Mouse (Mus musculus) heart, embryonic 16.5 days (tissue): ENCODE data around the gene AI467606. TPM values are rescaled to one million over a fixed set of nuclear protein-coding genes. Genes with fewer than 3 reads are reported as not detected.

Source experiments
- ATAC-seq: fragments of 200-750 bp; cut with Nextera tagmentation; replicated peaks from 2 replicates; pipeline ENCODE4 v1.8.0; 2017; ENCODE audit warnings: moderate number of reproducible peaks; ENCODE audit not compliant: insufficient read depth, low FRiP score; ENCODE audit errors: extremely low read depth
- H3K27ac ChIP-seq: fragments of 300-500 bp; sonication (generic); 2 replicates; pipeline ENCODE4 v1.5.1; 2014; ENCODE audit warnings: mild to moderate bottlenecking, low read length, control low read depth, moderate library complexity
- H3K27me3 ChIP-seq: fragments of 300-500 bp; sonication (generic); 2 replicates; pipeline ENCODE4 v1.6.1; 2014; ENCODE audit warnings: low read length, mixed read lengths; ENCODE audit not compliant: control insufficient read depth, insufficient read depth
- H3K36me3 ChIP-seq: fragments of 300-500 bp; sonication (generic); 2 replicates; pipeline ENCODE4 v1.6.1; 2014; ENCODE audit not compliant: control insufficient read depth, insufficient read depth
- H3K4me1 ChIP-seq: fragments of 300-500 bp; sonication (generic); 2 replicates; pipeline ENCODE4 v1.6.1; 2014; ENCODE audit warnings: low read length, mixed read lengths; ENCODE audit not compliant: control insufficient read depth, insufficient read depth
- H3K4me2 ChIP-seq: fragments of 300-500 bp; sonication (generic); 2 replicates; pipeline ENCODE4 v1.6.1; 2014; ENCODE audit warnings: low read depth, mild to moderate bottlenecking, control low read depth, low read length
- H3K4me3 ChIP-seq: fragments of 300-500 bp; sonication (generic); 2 replicates; pipeline ENCODE4 v1.5.1; 2014; ENCODE audit warnings: mild to moderate bottlenecking, control low read depth, low read length
- H3K9ac ChIP-seq: fragments of 300-500 bp; sonication (generic); 2 replicates; pipeline ENCODE4 v1.6.1; 2014; ENCODE audit warnings: low read length, control low read depth
- H3K9me3 ChIP-seq: fragments of 300-500 bp; sonication (generic); replicated peaks from 2 replicates; pipeline ENCODE4 v1.6.1; 2016; ENCODE audit warnings: low read length; ENCODE audit not compliant: control insufficient read depth
- WGBS: fragments of 180-500 bp; shearing (Covaris S2); extraction: QIAGEN DNeasy Blood & Tissue Kit; methylation state at CpG from one replicate; pipeline ENCODE4 v1.1.7; 2014; 5-methylcytosine and 5-hydroxymethylcytosine counted together
- polyA plus RNA-seq: library from polyadenylated mRNA; unstranded; fragments of >200 nt; fragmentation: Nextera tagmentation; extraction: Ambion mirVana; gene quantifications from 2 replicates; pipeline ENCODE4 v1.2.1, GENCODE M21; 2015

The AI467606 gene
- polyA plus RNA-seq, 1 experiment from 2014 or later, result 8.4 TPM

GRCm38 (mm10) chr7:127088901-127089845, 2.0 kb upstream of the AI467606 start:
- Histone ChIP-seq H3K9me3 (no peaks in the 10 kb centered on the region), H3K36me3 (no peaks in the 10 kb centered on the region), H3K4me1 (peaks cover 6% of the 10 kb centered on the region), H3K27ac (peak overlapping the region; percentile 63), H3K4me3 (peak overlapping the region; percentile 33), H3K4me2 (peak overlapping the region; percentile 71), H3K27me3 (no peaks in the 10 kb centered on the region), H3K9ac (peak overlapping the region; percentile 65)
- WGBS, result 17% methylated on average over 27 of the region's 27 CpGs
- ATAC-seq, result no peak

GRCm38 (mm10) chr7:127090154-127091113, 725 bp upstream of the AI467606 start:
- Histone ChIP-seq H3K27ac (peak overlapping the region; percentile 63; the same call in 1 of the 2 replicates), H3K9ac (peak overlapping the region; percentile 43; the same call in 1 of the 2 replicates), H3K9me3 (no peaks in the 10 kb centered on the region), H3K4me2 (peak overlapping the region; percentile 23; the same call in 1 of the 2 replicates), H3K4me3 (peak overlapping the region; percentile 24), H3K36me3 (no peaks in the 10 kb centered on the region), H3K4me1 (peaks cover 6% of the 10 kb centered on the region), H3K27me3 (no peaks in the 10 kb centered on the region)
- ATAC-seq, result no peak
- 79% methylated on average over 20 of the region's 20 CpGs for WGBS

- no peaks in the 10 kb centered on the region for H3K27me3 ChIP-seq
- ATAC-seq, result no peak
- H3K27ac ChIP-seq, result no peak overlapping the region
- H3K4me2 ChIP-seq, result no peak overlapping the region
- no peak overlapping the region for H3K9ac ChIP-seq
- H3K9me3 ChIP-seq, result no peaks in the 10 kb centered on the region
- H3K36me3 ChIP-seq, result no peaks in the 10 kb centered on the region
- H3K4me1 ChIP-seq, result peaks cover 2% of the 10 kb centered on the region
- no peak overlapping the region for H3K4me3 ChIP-seq
- WGBS, result 70% methylated on average over 3 of the region's 3 CpGs
These were observed 2.8 kb downstream of the AI467606 start for GRCm38 (mm10) chr7:127093914-127094313.

- Histone ChIP-seq H3K4me1 (no peaks in the 10 kb centered on the region; the same call in 1 of the 2 replicates), H3K9me3 (no peaks in the 10 kb centered on the region), H3K4me3 (no peak overlapping the region), H3K9ac (no peak overlapping the region), H3K36me3 (no peaks in the 10 kb centered on the region), H3K4me2 (no peak overlapping the region), H3K27ac (no peak overlapping the region), H3K27me3 (no peaks in the 10 kb centered on the region)
- 59% methylated on average over 7 of the region's 7 CpGs for WGBS
- no peak for ATAC-seq
These were observed 5.3 kb downstream of the AI467606 start for GRCm38 (mm10) chr7:127096456-127096855.

- ATAC-seq, result no peak
- H3K36me3 ChIP-seq, result no peaks in the 10 kb centered on the region
- no peaks in the 10 kb centered on the region for H3K4me1 ChIP-seq
- H3K4me3 ChIP-seq, result no peak overlapping the region
- no peaks in the 10 kb centered on the region for H3K9me3 ChIP-seq
- WGBS, result 73% methylated on average over 5 of the region's 5 CpGs
- H3K27ac ChIP-seq, result no peak overlapping the region
- H3K4me2 ChIP-seq, result no peak overlapping the region
- no peak overlapping the region for H3K9ac ChIP-seq
- H3K27me3 ChIP-seq, result no peaks in the 10 kb centered on the region
These were observed 7.4 kb downstream of the AI467606 start for GRCm38 (mm10) chr7:127098521-127098920.

- 79% methylated on average over 4 of the region's 4 CpGs for WGBS
These were observed 7.8 kb downstream of the AI467606 start for GRCm38 (mm10) chr7:127098950-127099349.

GRCm38 (mm10) chr7:127099528-127099927, 8.4 kb downstream of the AI467606 start:
- no peak overlapping the region for H3K4me3 ChIP-seq

More at GRCm38 (mm10) chr7:127098950-127099349, 7.8 kb downstream of the AI467606 start:
- no peak overlapping the region for H3K27ac ChIP-seq
- no peak for ATAC-seq
- H3K4me3 ChIP-seq, result no peak overlapping the region
- H3K27me3 ChIP-seq, result no peaks in the 10 kb centered on the region
- no peaks in the 10 kb centered on the region for H3K9me3 ChIP-seq
- no peak overlapping the region for H3K9ac ChIP-seq
- H3K36me3 ChIP-seq, result no peaks in the 10 kb centered on the region
- H3K4me1 ChIP-seq, result no peaks in the 10 kb centered on the region
- no peak overlapping the region for H3K4me2 ChIP-seq

GRCm38 (mm10) chr7:127101451-127102016, 10.4 kb downstream of the AI467606 start:
- Histone ChIP-seq H3K4me1 (no peaks in the 10 kb centered on the region), H3K9me3 (no peaks in the 10 kb centered on the region), H3K27ac (no peak overlapping the region), H3K4me3 (no peak overlapping the region), H3K9ac (no peak overlapping the region), H3K36me3 (no peaks in the 10 kb centered on the region), H3K4me2 (no peak overlapping the region), H3K27me3 (no peaks in the 10 kb centered on the region)
- ATAC-seq, result no peak
- 13% methylated on average over 2 of the region's 2 CpGs for WGBS

More at GRCm38 (mm10) chr7:127099528-127099927, 8.4 kb downstream of the AI467606 start:
- 73% methylated on average over 4 of the region's 4 CpGs for WGBS
- Histone ChIP-seq H3K4me1 (no peaks in the 10 kb centered on the region), H3K27me3 (no peaks in the 10 kb centered on the region), H3K4me2 (no peak overlapping the region), H3K9ac (no peak overlapping the region), H3K27ac (no peak overlapping the region), H3K9me3 (no peaks in the 10 kb centered on the region), H3K36me3 (no peaks in the 10 kb centered on the region)
- ATAC-seq, result no peak
